Mouse (Mus musculus) limb, embryonic 11.5 days (tissue): Measurements from ENCODE around the gene Lrrc3c. TPM values are rescaled to one million over a fixed set of nuclear protein-coding genes. Genes with fewer than 3 reads are reported as not detected.
"Not testable (repeated sequence)": the region's sequence is repeated elsewhere in the genome, so short reads cannot be mapped to it uniquely, and the experiment has no call there.

Source experiments
- ATAC-seq: fragments of 200-750 bp; cut with Nextera tagmentation; 2 replicates; pipeline ENCODE4 v1.8.0; 2017; ENCODE audit warnings: low read depth; ENCODE audit not compliant: insufficient number of reproducible peaks, low FRiP score, low TSS enrichment
- DNase-seq: peaks from one replicate; pipeline ENCODE4 v3.0.0-alpha.2; 2015; ENCODE audit warnings: low spot score
- H3K27ac ChIP-seq: fragments of 300-500 bp; sonication (generic); replicated peaks from 2 replicates; pipeline ENCODE4 v1.5.1; 2014; ENCODE audit warnings: low read depth, mild to moderate bottlenecking, low read length
- H3K27me3 ChIP-seq: fragments of 300-500 bp; sonication (generic); 2 replicates; pipeline ENCODE4 v1.6.1; 2014; ENCODE audit warnings: mild to moderate bottlenecking, low read length, mixed read lengths; ENCODE audit not compliant: control insufficient read depth, insufficient read depth
- H3K36me3 ChIP-seq: fragments of 300-500 bp; sonication (generic); 2 replicates; pipeline ENCODE4 v1.6.1; 2014; ENCODE audit warnings: mild to moderate bottlenecking, low read length, moderate library complexity, mixed read lengths; ENCODE audit not compliant: control insufficient read depth, insufficient read depth
- H3K4me1 ChIP-seq: fragments of 300-500 bp; sonication (generic); 2 replicates; pipeline ENCODE4 v1.6.1; 2014; ENCODE audit warnings: low read length, mixed read lengths; ENCODE audit not compliant: control insufficient read depth, insufficient read depth
- H3K4me2 ChIP-seq: fragments of 300-500 bp; sonication (generic); 2 replicates; pipeline ENCODE4 v1.6.1; 2014; ENCODE audit warnings: low read depth, mild to moderate bottlenecking, moderate library complexity; ENCODE audit not compliant: severe bottlenecking
- H3K4me3 ChIP-seq: fragments of 300-500 bp; sonication (generic); 2 replicates; pipeline ENCODE4 v1.5.1; 2014; ENCODE audit warnings: low read depth, low read length
- H3K9ac ChIP-seq: fragments of 300-500 bp; sonication (generic); 2 replicates; pipeline ENCODE4 v1.6.1; 2014; ENCODE audit warnings: mild to moderate bottlenecking, low read length
- H3K9me3 ChIP-seq: fragments of 300-500 bp; sonication (generic); 2 replicates; pipeline ENCODE4 v1.6.1; 2016; ENCODE audit warnings: low read length; ENCODE audit not compliant: control insufficient read depth
- WGBS: fragments of 180-500 bp; shearing (Covaris S2); extraction: QIAGEN DNeasy Blood & Tissue Kit; methylation state at CpG from one replicate; pipeline ENCODE4 v1.1.7; 2014; 5-methylcytosine and 5-hydroxymethylcytosine counted together
- polyA plus RNA-seq: library from polyadenylated mRNA; unstranded; fragments of >200 nt; fragmentation: Nextera tagmentation; extraction: Ambion mirVana; gene quantifications from 2 replicates; pipeline ENCODE4 v1.2.1, GENCODE M21; 2014

The Lrrc3c gene
- polyA plus RNA-seq, 1 experiment from 2014 or later, result not detected

GRCm38 (mm10) chr11:98625611-98626410 is 27.7 kb downstream of the Lrrc3c start, which contains the start of the genes Gm12355 and Gsdma3:
Gene Gm12355, minus strand, starts transcription at chr11:98625661.
Gene Gsdma3, plus strand, starts transcription at chr11:98626360.
- WGBS, result 91% methylated on average over 10 of the region's 10 CpGs
- no peak for ATAC-seq
- no peaks in the 10 kb centered on the region for H3K27me3 ChIP-seq

GRCm38 (mm10) chr11:98628706-98629105 is 30.6 kb downstream of the Lrrc3c start:
- Histone ChIP-seq H3K27ac (no peak overlapping the region), H3K4me3 (no peak overlapping the region), H3K27me3 (no peaks in the 10 kb centered on the region), H3K4me1 (no peaks in the 10 kb centered on the region), H3K4me2 (no peak overlapping the region), H3K9me3 (no peaks in the 10 kb centered on the region), H3K9ac (no peak overlapping the region), H3K36me3 (no peaks in the 10 kb centered on the region)
- 92% methylated on average over 3 of the region's 3 CpGs for WGBS
- DNase-seq (no peak), ATAC-seq (no peak)

More at GRCm38 (mm10) chr11:98625611-98626410, 27.7 kb downstream of the Lrrc3c start, which contains the start of the genes Gm12355 and Gsdma3:
- Histone ChIP-seq H3K4me2 (no peak within 1 kb of the TSS), H3K4me3 (no peak within 1 kb of the TSS), H3K9me3 (no peaks in the 10 kb centered on the region), H3K4me1 (no peaks in the 10 kb centered on the region), H3K27ac (no peak within 1 kb of the TSS), H3K9ac (no peak within 1 kb of the TSS), H3K36me3 (no peaks in the 10 kb centered on the region)
- no peak for DNase-seq

GRCm38 (mm10) chr11:98630646-98631045 is 32.6 kb downstream of the Lrrc3c start:
- ATAC-seq (no peak), DNase-seq (no peak)
- no peak overlapping the region for H3K27ac ChIP-seq
- H3K4me3 ChIP-seq, result no peak overlapping the region
- no peak overlapping the region for H3K9ac ChIP-seq
- no peak overlapping the region for H3K4me2 ChIP-seq
- no peaks in the 10 kb centered on the region for H3K4me1 ChIP-seq
- WGBS, result 91% methylated on average over 5 of the region's 5 CpGs
- H3K9me3 ChIP-seq, result no peaks in the 10 kb centered on the region
- H3K36me3 ChIP-seq, result no peaks in the 10 kb centered on the region
- no peaks in the 10 kb centered on the region for H3K27me3 ChIP-seq

- DNase-seq, result peak; percentile 38
- ATAC-seq, H3K4me3 ChIP-seq, H3K9me3 ChIP-seq, H3K27me3 ChIP-seq, H3K27ac ChIP-seq, H3K9ac ChIP-seq, H3K4me1 ChIP-seq, H3K36me3 ChIP-seq, H3K4me2 ChIP-seq: not testable (repeated sequence)
- WGBS, result 36% methylated on average over 10 of the region's 10 CpGs
Observed at GRCm38 (mm10) chr11:98635312-98635970, 37.4 kb downstream of the Lrrc3c start.

GRCm38 (mm10) chr11:98637501-98637900 is 39.4 kb downstream of the Lrrc3c start:
- no peaks in the 10 kb centered on the region for H3K27me3 ChIP-seq
- ATAC-seq (no peak), DNase-seq (no peak)
- H3K9me3 ChIP-seq, result no peaks in the 10 kb centered on the region
- no peak overlapping the region for H3K9ac ChIP-seq
- H3K36me3 ChIP-seq, result no peaks in the 10 kb centered on the region
- no peak overlapping the region for H3K27ac ChIP-seq
- no peak overlapping the region for H3K4me2 ChIP-seq
- no peaks in the 10 kb centered on the region for H3K4me1 ChIP-seq
- WGBS, result 88% methylated on average over 1 of the region's 1 CpGs
- H3K4me3 ChIP-seq, result no peak overlapping the region

GRCm38 (mm10) chr11:98640091-98640490 is 42.0 kb downstream of the Lrrc3c start:
- Histone ChIP-seq H3K9ac (no peak overlapping the region), H3K27me3 (no peaks in the 10 kb centered on the region), H3K4me3 (no peak overlapping the region), H3K9me3 (no peaks in the 10 kb centered on the region), H3K27ac (no peak overlapping the region), H3K4me2 (no peak overlapping the region), H3K4me1 (no peaks in the 10 kb centered on the region), H3K36me3 (no peaks in the 10 kb centered on the region)
- whole genome bisulfite sequencing, result 60% methylated on average over 5 of the region's 5 CpGs
- ATAC-seq (no peak), DNase-seq (no peak)

GRCm38 (mm10) chr11:98644757-98645156 is 46.7 kb downstream of the Lrrc3c start:
- Histone ChIP-seq H3K9me3 (no peaks in the 10 kb centered on the region), H3K27ac (no peak overlapping the region), H3K27me3 (no peaks in the 10 kb centered on the region), H3K4me1 (no peaks in the 10 kb centered on the region), H3K4me2 (no peak overlapping the region), H3K4me3 (no peak overlapping the region), H3K9ac (no peak overlapping the region), H3K36me3 (no peaks in the 10 kb centered on the region)
- 80% methylated on average over 3 of the region's 3 CpGs for WGBS
- DNase-seq, result no peak
- no peak for ATAC-seq

GRCm38 (mm10) chr11:98645946-98646345 is 47.9 kb downstream of the Lrrc3c start:
- Histone ChIP-seq H3K4me1 (no peaks in the 10 kb centered on the region), H3K27ac (no peak overlapping the region), H3K4me2 (no peak overlapping the region), H3K27me3 (no peaks in the 10 kb centered on the region), H3K9ac (no peak overlapping the region), H3K4me3 (no peak overlapping the region), H3K9me3 (no peaks in the 10 kb centered on the region), H3K36me3 (no peaks in the 10 kb centered on the region)
- DNase-seq (no peak), ATAC-seq (no peak)
- WGBS, result 83% methylated on average over 2 of the region's 2 CpGs
